Mouse (Mus musculus) testis, adult 2 months (tissue): Measurements from ENCODE around the gene Harbi1. TPM values are rescaled to one million over a fixed set of nuclear protein-coding genes. Genes with fewer than 3 reads are reported as not detected.
"Not testable (repeated sequence)": the region's sequence is repeated elsewhere in the genome, so short reads cannot be mapped to it uniquely, and the experiment has no call there.

Experiments used
- H3K27ac ChIP-seq: fragments of 200-500 bp; 2 replicates; pipeline ENCODE4 v1.5.1; 2012; ENCODE audit warnings: low read depth, low read length; ENCODE audit not compliant: control insufficient read depth, insufficient read depth
- H3K27me3 ChIP-seq: fragments of 200-500 bp; 2 replicates; pipeline ENCODE4 v1.6.1; 2012; ENCODE audit warnings: mild to moderate bottlenecking, low read length, moderate library complexity; ENCODE audit not compliant: control insufficient read depth, insufficient read depth
- H3K36me3 ChIP-seq: fragments of 200-500 bp; 2 replicates; pipeline ENCODE4 v1.6.1; 2012; ENCODE audit warnings: mild to moderate bottlenecking, low read length; ENCODE audit not compliant: control insufficient read depth, insufficient read depth
- H3K4me1 ChIP-seq: fragments of 200-500 bp; 2 replicates; pipeline ENCODE4 v1.6.1; 2012; ENCODE audit warnings: low read length; ENCODE audit not compliant: control insufficient read depth, insufficient read depth
- H3K4me3 ChIP-seq: fragments of 200-500 bp; 2 replicates; pipeline ENCODE4 v1.5.1; 2012; ENCODE audit warnings: low read depth, mild to moderate bottlenecking, low read length, moderate library complexity, mixed read lengths; ENCODE audit not compliant: control insufficient read depth
- CTCF ChIP-seq: fragments of 200-500 bp; IDR thresholded peaks from 2 replicates; pipeline ENCODE4 v1.5.1; 2012; ENCODE audit warnings: low read depth, mild to moderate bottlenecking, inconsistent platforms, low read length, moderate library complexity; ENCODE audit not compliant: control insufficient read depth, insufficient read depth, insufficient replicate concordance
- POLR2A ChIP-seq: fragments of 200-500 bp; IDR thresholded peaks from 2 replicates; pipeline ENCODE4 v1.6.1; 2012; ENCODE audit warnings: low read depth, mild to moderate bottlenecking, inconsistent platforms, low read length, moderate library complexity; ENCODE audit not compliant: control insufficient read depth
- polyA plus RNA-seq: library from polyadenylated mRNA; depleted of rRNA; stranded (reverse); fragments of >200 nt; gene quantifications from 2 replicates; pipeline ENCODE4 v1.2.3, GENCODE M21; 2012

Harbi1 gene
- polyA plus RNA-seq, 1 experiment = 3.3 TPM

DNA sequence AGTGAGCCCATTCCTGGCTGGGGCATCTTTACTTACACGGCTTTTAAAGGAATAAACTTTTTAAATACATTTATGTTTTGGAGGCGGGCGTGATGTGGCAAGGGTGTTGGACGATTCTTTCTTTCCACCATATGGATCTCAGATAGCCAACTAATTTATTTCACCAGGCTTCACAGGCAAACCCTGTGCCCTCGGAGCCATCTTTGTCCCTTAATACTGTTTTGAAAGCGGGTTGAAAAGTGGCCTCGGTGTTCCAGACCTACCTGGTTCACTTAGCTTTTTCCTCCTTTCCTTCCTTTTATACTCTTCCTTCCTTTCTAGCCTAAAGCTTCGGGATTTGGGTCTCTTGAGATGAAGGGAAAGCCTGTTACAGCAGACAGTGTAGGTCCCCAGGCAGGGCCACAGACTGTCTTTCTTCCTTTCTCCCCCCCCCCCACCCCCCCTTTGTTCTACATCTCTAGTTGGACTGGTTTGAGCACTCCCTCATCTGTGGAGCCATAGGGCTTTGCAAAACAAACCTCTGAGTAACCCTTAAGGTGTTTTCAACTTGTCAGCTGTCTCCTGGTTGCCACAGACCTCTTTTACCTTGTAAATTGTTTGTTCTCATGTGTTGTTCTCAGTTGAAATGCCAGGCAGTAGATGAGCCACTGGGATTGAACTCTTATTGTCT lies 739 bp downstream of the Harbi1 start:
- peak overlapping the region; percentile 84 for H3K27ac ChIP-seq
- H3K36me3 ChIP-seq = no peaks in the 10 kb centered on the region
- no peak for TF ChIP-seq POLR2A
- peak overlapping the region; percentile 96 for H3K4me3 ChIP-seq
- peaks cover 3% of the 10 kb centered on the region for H3K4me1 ChIP-seq
- no peaks in the 10 kb centered on the region for H3K27me3 ChIP-seq

GRCm38 (mm10) chr2:91714921-91715320 lies 4.3 kb downstream of the Harbi1 start:
- no peak overlapping the region for H3K4me3 ChIP-seq
- H3K4me1 ChIP-seq = no peaks in the 10 kb centered on the region
- TF ChIP-seq CTCF (no peak), POLR2A (no peak)
- H3K36me3 ChIP-seq = no peaks in the 10 kb centered on the region
- no peak overlapping the region for H3K27ac ChIP-seq
- H3K27me3 ChIP-seq = no peaks in the 10 kb centered on the region

DNA sequence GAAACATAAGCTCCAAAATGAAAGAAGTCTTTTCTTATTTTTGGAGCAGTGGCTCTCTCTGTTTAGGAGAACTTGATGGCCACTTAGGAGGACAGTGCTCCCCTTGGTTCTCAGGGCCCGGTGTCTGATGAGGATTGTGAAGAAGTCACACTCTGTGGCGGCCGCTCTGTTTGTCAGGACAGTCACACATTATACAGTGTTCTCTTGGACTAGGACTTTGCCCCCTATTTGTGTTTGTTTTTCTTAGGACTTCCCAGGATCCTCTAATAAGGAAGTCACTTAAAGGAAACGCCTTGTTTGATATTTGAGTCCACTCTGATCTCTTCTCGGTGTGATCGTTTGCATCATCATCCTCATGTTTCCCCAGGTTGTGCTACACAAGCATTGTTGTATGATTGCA lies 7.6 kb downstream of the Harbi1 start:
- Histone ChIP-seq H3K36me3 (peaks cover 1% of the 10 kb centered on the region; the same call in 1 of the 2 replicates), H3K27me3 (no peaks in the 10 kb centered on the region)

DNA sequence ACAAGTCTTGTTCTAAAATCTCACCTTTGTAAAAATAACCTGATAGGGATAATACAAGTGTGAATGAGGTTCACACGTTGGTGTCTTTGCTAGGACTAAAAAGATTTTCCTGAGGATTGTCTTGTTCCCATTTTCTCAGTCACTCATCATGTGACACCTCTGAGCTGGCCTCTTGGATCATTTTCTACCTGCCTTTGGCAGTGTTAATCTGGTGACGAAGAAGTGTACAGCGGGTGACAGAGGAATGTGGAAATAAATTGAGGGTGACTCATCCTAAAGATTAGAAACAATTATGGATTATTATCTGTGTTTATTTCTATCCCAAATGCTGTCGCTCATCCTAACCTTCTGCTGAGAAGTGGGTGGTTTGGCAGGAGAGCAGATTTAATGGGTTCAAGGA lies 12.7 kb downstream of the Harbi1 start:
- TF ChIP-seq CTCF (no peak), POLR2A (no peak)
- Histone ChIP-seq H3K27ac (no peak overlapping the region), H3K4me1 (no peaks in the 10 kb centered on the region), H3K27me3 (no peaks in the 10 kb centered on the region), H3K4me3 (no peak overlapping the region), H3K36me3 (peaks cover 1% of the 10 kb centered on the region; the same call in 1 of the 2 replicates)

More for the DNA sequence above, 7.6 kb downstream of the Harbi1 start:
- Histone ChIP-seq H3K27ac (no peak overlapping the region), H3K4me3 (no peak overlapping the region), H3K4me1 (no peaks in the 10 kb centered on the region)
- TF ChIP-seq POLR2A = no peak
- no peak for TF ChIP-seq CTCF

DNA sequence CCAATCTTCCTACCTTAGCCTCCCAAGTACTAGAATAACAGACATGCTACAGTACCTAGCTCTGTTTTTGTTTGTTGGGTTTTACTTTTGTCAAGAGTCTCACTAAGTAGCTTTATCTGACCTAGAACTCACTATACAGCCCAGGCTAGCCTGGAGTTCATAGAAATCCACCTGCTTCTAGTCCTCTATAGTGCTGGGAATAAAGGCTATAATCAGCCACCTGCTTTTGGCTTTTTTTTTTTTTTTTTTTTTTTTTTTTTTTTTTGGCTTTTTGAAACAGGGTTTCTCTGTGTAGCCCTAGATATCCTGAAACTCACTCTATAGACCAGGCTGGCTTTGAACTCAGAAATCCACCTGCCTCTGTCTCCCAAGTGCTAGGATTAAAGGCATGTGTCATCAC lies 13.3 kb downstream of the Harbi1 start:
- Histone ChIP-seq H3K36me3 (peaks cover 1% of the 10 kb centered on the region; the same call in 1 of the 2 replicates), H3K27me3 (no peaks in the 10 kb centered on the region), H3K4me3 (no peak overlapping the region), H3K27ac (no peak overlapping the region), H3K4me1 (no peaks in the 10 kb centered on the region)
- TF ChIP-seq POLR2A (no peak), CTCF (no peak)

- H3K36me3 ChIP-seq = peaks cover 1% of the 10 kb centered on the region; the same call in 1 of the 2 replicates
- no peak overlapping the region for H3K27ac ChIP-seq
- TF ChIP-seq CTCF (no peak), POLR2A (no peak)
Observed at GRCm38 (mm10) chr2:91724716-91725115, 14.1 kb downstream of the Harbi1 start.

GRCm38 (mm10) chr2:91725476-91725875 lies 14.8 kb downstream of the Harbi1 start:
- not testable (repeated sequence) for H3K4me1 ChIP-seq, H3K27me3 ChIP-seq, H3K4me3 ChIP-seq, H3K36me3 ChIP-seq, H3K27ac ChIP-seq

More at GRCm38 (mm10) chr2:91724716-91725115, 14.1 kb downstream of the Harbi1 start:
- no peak overlapping the region for H3K4me3 ChIP-seq
- no peaks in the 10 kb centered on the region for H3K4me1 ChIP-seq
- no peaks in the 10 kb centered on the region for H3K27me3 ChIP-seq

DNA sequence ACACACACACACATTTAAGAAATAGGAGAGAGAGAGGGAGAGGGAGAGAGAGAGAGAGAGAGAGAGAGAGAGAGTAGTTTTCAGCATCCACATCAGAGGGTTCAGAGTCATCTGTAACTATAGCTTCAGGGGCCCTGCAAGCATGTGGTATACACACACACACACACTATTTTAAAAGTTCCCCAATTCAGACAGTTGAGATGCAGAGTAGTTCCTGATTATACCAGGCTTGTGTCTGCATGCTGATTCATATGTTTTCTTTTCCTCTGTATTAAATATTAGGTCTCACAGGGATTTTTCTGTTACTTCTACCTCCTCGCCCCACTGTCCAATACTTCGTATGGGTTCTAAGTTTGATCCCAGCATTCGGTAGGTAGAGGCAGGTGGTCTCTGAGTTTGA lies 16.4 kb downstream of the Harbi1 start:
- no peak for TF ChIP-seq POLR2A
- no peak for TF ChIP-seq CTCF
- Histone ChIP-seq H3K4me1 (peaks cover 2% of the 10 kb centered on the region; the same call in 1 of the 2 replicates), H3K36me3 (no peaks in the 10 kb centered on the region), H3K4me3 (no peak overlapping the region), H3K27me3 (no peaks in the 10 kb centered on the region), H3K27ac (no peak overlapping the region)
